Mouse (Mus musculus): ENCODE measurements around the gene Slc36a3. TPM values are rescaled to one million over a fixed set of nuclear protein-coding genes. Genes with fewer than 3 reads are reported as not detected.
"Not testable (repeated sequence)": the region's sequence is repeated elsewhere in the genome, so short reads cannot be mapped to it uniquely, and the experiment has no call there.

The Slc36a3 gene
- polyA plus RNA-seq, 1 experiment from 2014 or later = not detected

GRCm38 (mm10) chr11:55097463-55098188 lies 53.9 kb downstream of the Slc36a3 start, which contains the start of gene Gm2a:
Gm2a (plus strand) TSS chr11:55098115.
- H3K4me1 ChIP-seq (replicated peaks; ENCODE audit: control insufficient read depth, insufficient read depth, low read length) = 0 out of 2 replicates have a peak, but pooled peaks cover 2% of the 10 kb centered on the region
- H3K9me3 ChIP-seq (ENCODE audit: control insufficient read depth, low read length) = no peaks in the 10 kb centered on the region
- peak within 1 kb of the TSS; percentile 45 for H3K4me2 ChIP-seq (replicated peaks; ENCODE audit: low read depth, low read length)
- H3K4me3 ChIP-seq (ENCODE audit: low read depth, low read length) = peak within 1 kb of the TSS; percentile 36
- H3K9ac ChIP-seq (ENCODE audit: low read depth, low read length) = peak within 1 kb of the TSS; percentile 55; the same call in 1 of the 2 replicates
- DNase-seq (ENCODE audit: low spot score) (peak; percentile 96), ATAC-seq (ENCODE audit: low FRiP score) (peak; percentile 95)
- 3% methylated on average over 42 of the region's 45 CpGs for WGBS
- no peaks in the 10 kb centered on the region for H3K36me3 ChIP-seq (ENCODE audit: control insufficient read depth, insufficient read depth, low read length)
- H3K27ac ChIP-seq (ENCODE audit: low read depth, low read length) = no peak within 1 kb of the TSS
- no peaks in the 10 kb centered on the region for H3K27me3 ChIP-seq (ENCODE audit: control insufficient read depth, insufficient read depth, low read length)

GRCm38 (mm10) chr11:55096731-55097462 lies 54.6 kb downstream of the Slc36a3 start:
- H3K9me3 ChIP-seq (ENCODE audit: control insufficient read depth, low read length) = no peaks in the 10 kb centered on the region
- no peak for DNase-seq (ENCODE audit: low spot score)
- WGBS = 43% methylated on average over 11 of the region's 11 CpGs
- no peak for ATAC-seq (ENCODE audit: low FRiP score)
- H3K4me1 ChIP-seq (replicated peaks; ENCODE audit: control insufficient read depth, insufficient read depth, low read length) = 0 out of 2 replicates have a peak, but pooled peaks cover 2% of the 10 kb centered on the region
- peak overlapping the region; percentile 45 for H3K4me2 ChIP-seq (replicated peaks; ENCODE audit: low read depth, low read length)
- no peaks in the 10 kb centered on the region for H3K36me3 ChIP-seq (ENCODE audit: control insufficient read depth, insufficient read depth, low read length)
- no peak overlapping the region for H3K9ac ChIP-seq (ENCODE audit: low read depth, low read length)
- no peak overlapping the region for H3K27ac ChIP-seq (ENCODE audit: low read depth, low read length)
- peak overlapping the region; percentile 36 for H3K4me3 ChIP-seq (ENCODE audit: low read depth, low read length)
- H3K27me3 ChIP-seq (ENCODE audit: control insufficient read depth, insufficient read depth, low read length) = no peaks in the 10 kb centered on the region

- ATAC-seq (ENCODE audit: low FRiP score); H3K9ac ChIP-seq (ENCODE audit: low read depth, low read length); H3K27ac ChIP-seq (ENCODE audit: low read depth, low read length); H3K4me1 ChIP-seq (replicated peaks; ENCODE audit: control insufficient read depth, insufficient read depth, low read length); DNase-seq (ENCODE audit: low spot score); H3K4me2 ChIP-seq (replicated peaks; ENCODE audit: low read depth, low read length); H3K27me3 ChIP-seq (ENCODE audit: control insufficient read depth, insufficient read depth, low read length); H3K4me3 ChIP-seq (ENCODE audit: low read depth, low read length); H3K36me3 ChIP-seq (ENCODE audit: control insufficient read depth, insufficient read depth, low read length); H3K9me3 ChIP-seq (ENCODE audit: control insufficient read depth, low read length): not testable (repeated sequence)
- WGBS = 83% methylated on average over 4 of the region's 4 CpGs
Observed at GRCm38 (mm10) chr11:55096296-55096695, 55.2 kb downstream of the Slc36a3 start.

GRCm38 (mm10) chr11:55093096-55093495 lies 58.4 kb downstream of the Slc36a3 start:
- Histone ChIP-seq H3K27me3 (ENCODE audit: control insufficient read depth, insufficient read depth, low read length) (no peaks in the 10 kb centered on the region), H3K9ac (ENCODE audit: low read depth, low read length) (no peak overlapping the region), H3K4me2 (replicated peaks; ENCODE audit: low read depth, low read length) (no peak overlapping the region), H3K27ac (ENCODE audit: low read depth, low read length) (no peak overlapping the region), H3K4me1 (replicated peaks; ENCODE audit: control insufficient read depth, insufficient read depth, low read length) (no peaks in the 10 kb centered on the region), H3K36me3 (ENCODE audit: control insufficient read depth, insufficient read depth, low read length) (no peaks in the 10 kb centered on the region), H3K4me3 (ENCODE audit: low read depth, low read length) (no peak overlapping the region), H3K9me3 (ENCODE audit: control insufficient read depth, low read length) (no peaks in the 10 kb centered on the region)
- WGBS = 88% methylated on average over 7 of the region's 7 CpGs
- DNase-seq (ENCODE audit: low spot score) = no peak
- ATAC-seq (ENCODE audit: low FRiP score) = no peak

GRCm38 (mm10) chr11:55089892-55090291 lies 61.6 kb downstream of the Slc36a3 start:
- 74% methylated on average over 2 of the region's 2 CpGs for WGBS
- DNase-seq (ENCODE audit: low spot score) (no peak), ATAC-seq (ENCODE audit: low FRiP score) (no peak)
- no peaks in the 10 kb centered on the region for H3K27me3 ChIP-seq (ENCODE audit: control insufficient read depth, insufficient read depth, low read length)
- no peak overlapping the region for H3K4me3 ChIP-seq (ENCODE audit: low read depth, low read length)
- H3K9ac ChIP-seq (ENCODE audit: low read depth, low read length) = no peak overlapping the region
- no peaks in the 10 kb centered on the region for H3K9me3 ChIP-seq (ENCODE audit: control insufficient read depth, low read length)
- no peaks in the 10 kb centered on the region for H3K4me1 ChIP-seq (replicated peaks; ENCODE audit: control insufficient read depth, insufficient read depth, low read length)
- H3K27ac ChIP-seq (ENCODE audit: low read depth, low read length) = no peak overlapping the region
- no peak overlapping the region for H3K4me2 ChIP-seq (replicated peaks; ENCODE audit: low read depth, low read length)
- H3K36me3 ChIP-seq (ENCODE audit: control insufficient read depth, insufficient read depth, low read length) = no peaks in the 10 kb centered on the region

- Histone ChIP-seq H3K4me2 (replicated peaks; ENCODE audit: low read depth, low read length) (no peak overlapping the region), H3K36me3 (ENCODE audit: control insufficient read depth, insufficient read depth, low read length) (no peaks in the 10 kb centered on the region), H3K4me3 (ENCODE audit: low read depth, low read length) (no peak overlapping the region), H3K9me3 (ENCODE audit: control insufficient read depth, low read length) (no peaks in the 10 kb centered on the region), H3K4me1 (replicated peaks; ENCODE audit: control insufficient read depth, insufficient read depth, low read length) (no peaks in the 10 kb centered on the region), H3K9ac (ENCODE audit: low read depth, low read length) (no peak overlapping the region), H3K27me3 (ENCODE audit: control insufficient read depth, insufficient read depth, low read length) (no peaks in the 10 kb centered on the region), H3K27ac (ENCODE audit: low read depth, low read length) (no peak overlapping the region)
- peak; percentile 88 for DNase-seq (ENCODE audit: low spot score)
- ATAC-seq (ENCODE audit: low FRiP score) = no peak
- 5% methylated on average over 10 of the region's 10 CpGs for whole genome bisulfite sequencing
Observed at GRCm38 (mm10) chr11:55087006-55087405, 64.5 kb downstream of the Slc36a3 start.

GRCm38 (mm10) chr11:55085396-55085795 lies 66.1 kb downstream of the Slc36a3 start:
- no peak overlapping the region for H3K4me2 ChIP-seq (replicated peaks; ENCODE audit: low read depth, low read length)
- no peak overlapping the region for H3K4me3 ChIP-seq (ENCODE audit: low read depth, low read length)
- ATAC-seq (ENCODE audit: low FRiP score) = no peak
- H3K27ac ChIP-seq (ENCODE audit: low read depth, low read length) = no peak overlapping the region
- no peak overlapping the region for H3K9ac ChIP-seq (ENCODE audit: low read depth, low read length)
- no peak for DNase-seq (ENCODE audit: low spot score)
- no peaks in the 10 kb centered on the region for H3K36me3 ChIP-seq (ENCODE audit: control insufficient read depth, insufficient read depth, low read length)
- H3K9me3 ChIP-seq (ENCODE audit: control insufficient read depth, low read length) = no peaks in the 10 kb centered on the region
- H3K27me3 ChIP-seq (ENCODE audit: control insufficient read depth, insufficient read depth, low read length) = no peaks in the 10 kb centered on the region
- H3K4me1 ChIP-seq (replicated peaks; ENCODE audit: control insufficient read depth, insufficient read depth, low read length) = no peaks in the 10 kb centered on the region
- 61% methylated on average over 5 of the region's 5 CpGs for WGBS

GRCm38 (mm10) chr11:55084629-55085028 lies 66.9 kb downstream of the Slc36a3 start:
- no peak for ATAC-seq (ENCODE audit: low FRiP score)
- Histone ChIP-seq H3K4me3 (ENCODE audit: low read depth, low read length) (no peak overlapping the region), H3K4me1 (replicated peaks; ENCODE audit: control insufficient read depth, insufficient read depth, low read length) (no peaks in the 10 kb centered on the region), H3K27ac (ENCODE audit: low read depth, low read length) (no peak overlapping the region), H3K27me3 (ENCODE audit: control insufficient read depth, insufficient read depth, low read length) (no peaks in the 10 kb centered on the region), H3K9me3 (ENCODE audit: control insufficient read depth, low read length) (no peaks in the 10 kb centered on the region), H3K9ac (ENCODE audit: low read depth, low read length) (no peak overlapping the region), H3K36me3 (ENCODE audit: control insufficient read depth, insufficient read depth, low read length) (no peaks in the 10 kb centered on the region), H3K4me2 (replicated peaks; ENCODE audit: low read depth, low read length) (no peak overlapping the region)
- 83% methylated on average over 4 of the region's 4 CpGs for WGBS
- no peak for DNase-seq (ENCODE audit: low spot score)

All from hindbrain, embryonic 11.5 days (tissue).